Mouse (Mus musculus) CD4-positive naive resting alpha-beta T cell, adult 57 days (primary cell): ENCODE measurements around the gene Abca15. TPM values are rescaled to one million over a fixed set of nuclear protein-coding genes. Genes with fewer than 3 reads are reported as not detected.

Experiments
- total RNA-seq: library from RNA; stranded (reverse); gene quantifications from one replicate; pipeline ENCODE4 v1.2.4, GENCODE M21; 2023

Gene Abca15
- not detected for total RNA-seq

DNA sequence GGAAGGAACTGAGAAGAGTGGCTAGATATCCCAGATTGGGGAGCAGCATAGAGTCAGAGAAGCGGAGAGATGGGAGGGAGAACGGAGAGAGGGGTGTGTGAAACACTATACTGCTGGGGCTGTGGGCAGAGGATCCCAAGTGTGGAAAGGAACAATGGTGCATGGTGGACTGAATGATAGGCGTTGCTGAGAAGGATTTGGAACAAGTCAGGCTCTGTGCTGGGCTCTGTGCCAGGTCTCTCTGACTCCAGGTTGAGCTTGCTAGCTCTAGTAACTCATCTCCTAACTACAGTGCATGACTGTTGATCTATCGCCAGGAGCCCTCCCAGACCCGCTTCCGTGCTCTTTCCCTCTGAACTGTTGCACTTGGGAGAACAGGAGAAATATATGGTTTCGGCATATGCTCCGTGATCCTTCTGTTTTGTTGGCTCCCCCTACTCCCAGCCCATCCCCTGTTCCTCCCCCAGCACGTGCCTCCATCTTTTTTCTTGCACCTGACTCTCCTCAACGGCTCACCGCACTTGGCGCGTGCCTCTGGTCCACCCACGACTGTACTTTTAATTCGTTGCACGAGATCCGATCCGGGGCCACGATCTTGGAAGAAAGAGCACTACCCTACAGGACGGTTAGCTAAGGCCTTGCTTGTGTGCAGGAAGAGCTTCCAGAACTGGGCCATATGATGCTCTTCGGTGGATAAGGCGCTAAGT lies at the start of gene Abca15:
TSS of gene Abca15 (plus strand) at position 584 of the 707 bp plus-strand sequence.

DNA sequence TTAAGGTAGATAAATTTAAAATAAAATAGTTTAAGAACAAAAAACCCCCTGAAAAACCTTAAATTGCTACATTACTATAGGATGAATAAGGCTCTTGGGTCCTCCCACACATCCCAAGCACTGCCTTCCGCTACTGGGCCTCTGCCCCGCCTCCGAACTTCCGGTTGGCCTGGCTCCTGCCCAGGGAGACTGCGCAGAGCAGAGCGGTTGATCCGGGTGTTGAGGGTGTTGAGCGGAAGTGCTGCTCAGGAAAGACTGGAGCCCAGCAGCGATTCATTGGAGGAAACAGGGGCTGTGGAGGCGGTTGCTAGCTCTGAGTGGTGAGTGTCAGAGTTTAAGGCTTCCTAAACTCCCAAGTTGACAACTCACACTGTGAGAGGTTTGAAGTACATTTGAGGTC lies 81.0 kb downstream of the Abca15 start, which contains the start of gene Abca16:
TSS of gene Abca16 (plus strand) at position 201 of the 400 bp plus-strand sequence.

Other genes starting within 250 kb of the Abca15 start
- gene Dnah3, start 233.4 kb upstream of the Abca15 start, total RNA-seq: not detected
- gene Tmem159, start 226.3 kb upstream of the Abca15 start, total RNA-seq: 0.53 TPM
- gene Zp2, start 183.4 kb upstream of the Abca15 start, total RNA-seq: not detected
- gene Anks4b, start 154.8 kb upstream of the Abca15 start, total RNA-seq: not detected
- gene Crym, start 126.6 kb upstream of the Abca15 start, total RNA-seq: not detected
- not detected for gene Abca14, start 124.7 kb upstream of the Abca15 start, total RNA-seq
- not detected for gene Abca16, start 81.0 kb downstream of the Abca15 start, total RNA-seq